Mouse (Mus musculus) testis, postnatal 10 days (tissue): ENCODE results near the gene Msmb.
"Not testable (repeated sequence)": the region's sequence is repeated elsewhere in the genome, so short reads cannot be mapped to it uniquely, and the experiment has no call there.

Experiments used
- DNase-seq: peaks from one replicate; pipeline ENCODE4 v3.0.0; 2021; ENCODE audit warnings: low spot score

Msmb gene

GRCm38 (mm10) chr14:32141723-32142122 lies at the start of gene Msmb:
Gene Msmb (plus strand): TSS chr14:32142023.
- no peak for DNase-seq

GRCm38 (mm10) chr14:32093018-32093417 lies 48.8 kb upstream of the Msmb start:
- no peak for DNase-seq

GRCm38 (mm10) chr14:32093500-32094117 lies 48.2 kb upstream of the Msmb start:
- no peak for DNase-seq

GRCm38 (mm10) chr14:32095646-32096045 lies 46.2 kb upstream of the Msmb start:
- no peak for DNase-seq

- no peak for DNase-seq
Measured at GRCm38 (mm10) chr14:32096740-32097139, 45.1 kb upstream of the Msmb start.

- no peak for DNase-seq
Measured at GRCm38 (mm10) chr14:32097691-32098090, 44.1 kb upstream of the Msmb start.

- no peak for DNase-seq
Measured at GRCm38 (mm10) chr14:32098951-32099350, 42.9 kb upstream of the Msmb start.

- DNase-seq: no peak
Measured at GRCm38 (mm10) chr14:32103556-32103955, 38.3 kb upstream of the Msmb start.

GRCm38 (mm10) chr14:32105663-32106062 lies 36.2 kb upstream of the Msmb start:
- no peak for DNase-seq

GRCm38 (mm10) chr14:32106911-32107310 lies 34.9 kb upstream of the Msmb start:
- no peak for DNase-seq

- not testable (repeated sequence) for DNase-seq
Measured at GRCm38 (mm10) chr14:32112124-32112523, 29.7 kb upstream of the Msmb start.

- DNase-seq: no peak
Measured at GRCm38 (mm10) chr14:32120940-32121919, 20.6 kb upstream of the Msmb start.

GRCm38 (mm10) chr14:32121920-32122315 lies 19.9 kb upstream of the Msmb start:
- DNase-seq: peak; percentile 48

- DNase-seq: no peak
Measured at GRCm38 (mm10) chr14:32124261-32124660, 17.6 kb upstream of the Msmb start.

GRCm38 (mm10) chr14:32125256-32125655 lies 16.6 kb upstream of the Msmb start:
- not testable (repeated sequence) for DNase-seq

GRCm38 (mm10) chr14:32128409-32128808 lies 13.4 kb upstream of the Msmb start:
- no peak for DNase-seq

GRCm38 (mm10) chr14:32131836-32132235 lies 10.0 kb upstream of the Msmb start:
- no peak for DNase-seq

- DNase-seq: no peak
Measured at GRCm38 (mm10) chr14:32134293-32134692, 7.5 kb upstream of the Msmb start.

- not testable (repeated sequence) for DNase-seq
Measured at GRCm38 (mm10) chr14:32136467-32136866, 5.4 kb upstream of the Msmb start.

GRCm38 (mm10) chr14:32140359-32140965 lies 1.4 kb upstream of the Msmb start:
- no peak for DNase-seq

GRCm38 (mm10) chr14:32144734-32145133 lies 2.9 kb downstream of the Msmb start:
- no peak for DNase-seq

GRCm38 (mm10) chr14:32145401-32145800 lies 3.6 kb downstream of the Msmb start:
- DNase-seq: no peak
